Mouse (Mus musculus) cerebellum, adult 9-10 months (tissue): ENCODE data around the gene Itih4.

Experiments used
- DNase-seq: peaks from one replicate; pipeline ENCODE4 v3.0.0; 2022

The Itih4 gene

DNA sequence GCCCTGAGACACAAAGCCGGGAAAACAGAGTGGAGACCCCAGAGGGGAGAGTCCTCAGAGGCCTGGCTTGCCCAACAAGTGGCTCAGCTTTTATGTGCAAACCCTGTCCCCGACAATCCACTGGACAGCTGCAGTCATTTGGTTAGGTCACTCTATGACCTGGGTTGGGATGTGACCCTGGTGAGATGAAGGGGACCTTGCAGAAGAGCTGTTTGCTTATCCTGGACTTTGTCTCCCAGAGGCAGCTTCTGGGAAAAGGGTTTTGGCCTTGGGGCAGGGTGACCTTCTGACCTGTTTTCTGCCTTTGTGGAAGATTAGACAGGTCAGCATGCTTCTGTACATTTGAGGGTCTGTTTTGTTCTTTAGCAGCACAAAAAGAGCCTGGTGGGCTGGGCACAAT lies 58.5 kb downstream of the Itih4 start:
- no peak for DNase-seq

DNA sequence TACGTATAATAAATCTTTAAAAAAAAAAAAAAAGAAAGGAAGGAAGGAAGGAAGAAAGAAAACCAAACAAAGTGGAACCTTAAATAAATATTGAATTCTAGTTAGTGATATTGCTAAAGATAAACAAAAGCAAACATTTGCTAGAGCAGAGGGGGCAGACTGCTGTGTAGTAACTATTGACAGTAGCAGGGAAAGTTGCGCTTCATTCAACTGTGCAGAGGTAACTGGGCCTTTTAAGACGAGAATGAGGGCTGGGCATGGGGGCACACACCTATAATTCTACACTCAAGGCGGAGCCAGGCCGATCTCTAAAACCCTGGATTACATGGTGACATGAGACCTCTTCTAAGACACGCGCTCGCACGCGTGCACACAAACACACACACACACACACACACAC lies 63.7 kb downstream of the Itih4 start:
- peak; percentile 29 for DNase-seq

DNA sequence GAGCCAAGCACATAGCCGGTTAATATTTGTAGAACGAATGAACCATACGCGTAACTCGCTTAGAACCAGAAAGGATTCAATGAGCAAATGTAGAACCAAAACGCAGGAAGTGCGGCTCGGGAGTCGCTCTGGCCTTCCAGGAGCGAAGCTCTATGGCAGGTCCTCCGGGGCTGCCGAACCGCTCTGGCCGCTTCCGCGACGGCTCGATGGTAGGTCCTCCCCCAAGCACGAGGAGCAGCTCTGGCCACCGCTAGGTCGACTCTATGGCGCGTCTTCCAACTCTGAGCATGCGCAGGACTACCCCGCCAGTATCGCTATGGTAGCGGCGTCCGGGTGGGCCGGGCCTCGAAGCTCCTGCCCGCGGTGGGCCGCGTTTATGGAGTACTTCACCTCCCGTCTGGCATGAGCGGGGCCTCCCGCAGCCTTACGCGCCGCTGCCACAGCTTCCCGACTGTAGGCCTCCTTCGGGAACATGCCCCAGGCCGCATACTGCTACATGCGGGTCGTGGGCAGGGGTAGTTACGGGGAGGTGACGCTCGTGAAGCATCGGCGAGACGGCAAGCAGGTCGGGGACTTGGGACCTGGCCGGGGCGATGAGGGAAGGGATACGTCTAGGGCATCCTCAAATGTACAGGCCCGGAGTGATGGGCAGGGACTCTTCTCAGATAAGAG lies 65.0 kb downstream of the Itih4 start, which contains the start of gene Nek4:
TSS of gene Nek4 (plus strand) at position 224 of the 672 bp plus-strand sequence.
- peak; percentile 97 for DNase-seq
